Mouse (Mus musculus) adrenal gland, adult 8-10 months (tissue): ENCODE results near the gene Ugt1a6b. TPM values are rescaled to one million over a fixed set of nuclear protein-coding genes. Genes with fewer than 3 reads are reported as not detected.
"Not testable (repeated sequence)": the region's sequence is repeated elsewhere in the genome, so short reads cannot be mapped to it uniquely, and the experiment has no call there.

Experiments
- DNase-seq: peaks from one replicate; pipeline ENCODE4 v3.0.0; 2022
- total RNA-seq, 4 experiments: library from RNA; stranded (reverse); gene quantifications; 2 replicates each; pipeline ENCODE4 v1.2.4; 2022

The Ugt1a6b gene
- total RNA-seq, 4 experiments from 2014 or later: 2.8 to 10.2 (median 5.2) TPM

DNA sequence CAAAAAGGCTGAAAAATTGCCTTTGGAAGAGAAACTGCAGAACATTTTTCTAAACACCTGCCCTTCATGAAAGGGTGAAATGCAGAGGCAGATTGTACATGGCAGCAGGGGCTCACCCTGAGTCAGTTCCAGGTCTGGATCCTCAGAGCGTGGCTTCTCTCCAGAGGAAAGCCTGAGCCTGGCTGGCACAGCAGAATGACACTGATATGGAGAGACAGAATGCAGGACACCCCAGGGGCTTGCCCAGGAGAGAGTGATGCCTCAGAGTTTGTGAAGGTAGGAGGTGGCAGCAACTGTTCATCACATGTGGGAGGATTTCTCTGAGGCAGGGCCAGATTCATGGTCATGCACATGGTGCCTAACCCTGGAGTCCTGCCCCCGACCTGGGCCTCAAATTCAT lies 96.9 kb downstream of the Ugt1a6b start:
- DNase-seq: no peak

DNA sequence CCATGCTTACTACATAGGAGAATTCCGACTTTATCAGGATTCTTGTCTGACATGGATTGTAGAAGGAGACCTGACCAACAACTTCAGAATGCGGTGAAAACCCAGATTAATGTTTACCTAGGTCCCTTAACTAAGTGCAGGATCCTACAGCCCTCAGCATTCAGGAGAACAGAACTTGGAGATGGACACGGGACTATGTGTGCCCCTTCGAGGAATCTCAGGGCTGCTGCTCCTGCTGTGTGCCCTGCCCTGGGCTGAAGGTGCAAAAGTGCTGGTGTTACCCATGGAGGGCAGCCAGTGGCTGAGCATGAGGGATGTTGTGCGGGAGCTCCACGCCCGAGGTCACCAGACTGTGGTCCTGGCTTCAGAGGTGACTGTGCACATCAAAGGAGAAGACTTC lies 97.4 kb downstream of the Ugt1a6b start, which contains the start of gene Ugt1a2:
Gene Ugt1a2 (plus strand): TSS at position 146 of the 400 bp plus-strand sequence.
- DNase-seq: no peak

DNA sequence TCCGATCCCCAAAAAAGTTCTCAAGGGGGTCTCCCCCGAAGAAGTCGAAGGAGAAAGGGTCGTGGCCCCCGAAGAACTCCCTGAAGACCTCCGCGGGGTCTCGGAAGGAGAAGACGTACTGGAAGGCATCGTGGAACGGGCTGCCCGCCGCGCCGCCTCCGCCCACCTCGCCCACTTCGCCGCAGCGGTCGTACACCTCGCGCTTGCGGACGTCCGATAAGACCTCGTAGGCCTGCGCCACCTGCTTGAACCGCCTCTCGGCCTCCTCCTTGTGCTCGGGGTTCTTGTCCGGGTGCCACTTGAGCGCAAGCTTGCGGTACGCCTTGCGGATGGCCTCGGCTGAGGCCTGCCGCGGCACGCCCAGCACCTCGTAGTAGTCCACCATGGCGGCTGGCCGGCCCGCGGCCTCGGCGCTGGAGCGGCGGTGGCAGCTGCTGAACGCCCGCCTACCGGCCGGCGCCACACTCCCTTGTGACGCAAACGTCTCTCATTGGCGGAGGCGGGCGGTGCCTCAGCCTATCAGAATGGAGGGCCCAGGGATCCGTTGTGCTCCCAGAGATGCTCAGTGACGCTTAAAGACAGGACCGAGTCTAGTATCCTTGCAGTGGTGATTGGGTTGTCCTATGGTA lies 102.4 kb downstream of the Ugt1a6b start, which contains the start of gene Dnajb3:
Gene Dnajb3 (minus strand): TSS at position 489 of the 629 bp plus-strand sequence.
- peak; percentile 60 for DNase-seq

DNA sequence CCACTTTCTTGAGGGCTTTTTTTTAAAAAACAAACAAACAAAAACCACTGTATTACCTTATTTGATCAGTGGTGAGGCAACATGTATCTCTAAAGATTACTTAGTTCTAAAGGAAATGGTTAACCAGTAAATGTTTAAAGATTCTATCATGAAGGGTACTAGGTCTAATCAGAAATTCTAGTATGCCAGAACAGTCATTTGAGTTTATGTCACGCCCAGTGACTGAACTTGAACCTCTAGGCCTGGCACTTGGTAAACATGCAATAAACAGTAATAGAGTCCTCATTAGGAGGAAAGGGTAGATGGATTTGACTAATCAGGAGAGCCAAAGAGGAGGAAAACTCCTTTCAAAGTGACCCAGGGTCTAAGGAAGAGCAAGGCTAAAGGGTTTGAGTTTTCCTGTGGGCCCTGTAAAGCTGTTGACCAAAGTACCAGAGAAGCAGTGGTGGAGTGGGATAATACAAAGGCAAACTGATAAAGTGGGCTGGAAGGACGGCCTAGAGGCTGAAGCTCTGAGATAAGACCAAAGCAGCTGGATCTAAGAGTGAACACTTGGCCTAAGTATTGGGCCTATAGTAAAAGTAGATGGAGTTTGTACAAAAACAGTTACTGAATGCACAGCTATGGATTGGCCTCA lies 103.9 kb downstream of the Ugt1a6b start:
- no peak for DNase-seq

DNA sequence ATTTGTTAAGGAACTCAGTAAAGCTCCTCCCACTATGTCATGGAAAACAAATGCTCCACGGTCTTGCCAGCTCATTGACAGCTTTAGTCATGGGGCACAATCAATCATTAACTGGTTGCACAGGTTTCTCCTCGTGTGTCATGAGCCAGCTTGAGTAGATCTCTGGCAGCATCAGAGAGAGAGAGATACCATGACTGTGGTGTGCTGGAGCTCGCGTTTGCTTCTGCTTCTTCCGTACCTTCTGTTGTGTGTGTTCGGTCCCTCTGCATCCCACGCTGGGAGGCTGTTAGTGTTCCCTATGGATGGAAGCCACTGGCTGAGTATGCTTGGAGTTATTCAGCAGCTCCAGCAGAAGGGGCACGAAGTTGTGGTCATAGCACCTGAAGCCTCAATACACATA lies 108.8 kb downstream of the Ugt1a6b start, which contains the start of gene Ugt1a1:
Gene Ugt1a1 (plus strand): TSS at position 148 of the 400 bp plus-strand sequence.
- no peak for DNase-seq

DNA sequence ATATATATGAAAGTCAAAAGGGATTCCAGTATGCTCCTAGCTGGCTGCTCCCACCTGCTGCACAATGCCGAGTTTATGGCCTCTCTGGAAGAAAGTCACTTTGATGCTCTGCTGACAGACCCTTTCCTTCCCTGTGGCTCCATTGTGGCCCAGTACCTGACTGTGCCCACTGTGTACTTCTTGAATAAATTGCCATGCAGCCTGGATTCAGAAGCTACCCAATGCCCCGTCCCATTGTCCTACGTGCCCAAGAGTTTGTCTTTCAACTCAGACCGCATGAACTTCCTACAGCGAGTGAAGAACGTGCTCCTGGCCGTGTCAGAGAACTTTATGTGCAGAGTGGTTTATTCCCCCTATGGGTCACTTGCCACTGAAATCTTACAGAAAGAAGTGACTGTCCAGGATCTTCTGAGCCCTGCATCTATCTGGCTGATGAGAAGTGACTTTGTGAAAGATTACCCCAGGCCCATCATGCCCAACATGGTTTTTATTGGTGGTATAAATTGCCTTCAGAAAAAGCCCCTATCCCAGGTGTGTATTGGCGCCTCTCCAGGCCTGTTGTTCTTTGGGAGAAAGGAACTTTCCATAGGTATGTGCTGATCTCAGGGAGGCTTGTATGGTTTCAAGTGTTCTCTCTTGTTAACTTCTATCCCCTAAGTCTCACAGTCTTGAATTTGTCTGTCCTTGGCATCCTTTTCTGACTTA lies 109.4 kb downstream of the Ugt1a6b start:
- DNase-seq: no peak

DNA sequence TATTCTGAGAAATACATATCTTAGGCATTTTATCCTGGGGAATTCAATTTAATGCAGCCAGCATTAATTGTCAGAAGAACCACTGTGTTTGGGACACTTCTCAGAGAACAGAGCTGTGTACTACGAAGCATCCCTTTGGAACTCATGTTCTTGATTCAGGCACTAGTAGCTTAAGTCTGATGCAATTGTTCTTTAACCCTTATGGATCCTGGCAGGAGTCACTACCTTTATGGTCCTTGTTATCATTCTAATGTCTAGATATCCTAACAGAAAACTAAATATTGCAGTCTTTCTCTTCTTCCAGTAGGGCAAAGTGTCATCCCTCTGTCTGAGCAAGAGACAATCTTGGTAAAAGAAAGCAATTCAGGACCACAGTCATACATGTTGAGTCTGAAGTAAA lies 110.0 kb downstream of the Ugt1a6b start:
- DNase-seq: no peak

DNA sequence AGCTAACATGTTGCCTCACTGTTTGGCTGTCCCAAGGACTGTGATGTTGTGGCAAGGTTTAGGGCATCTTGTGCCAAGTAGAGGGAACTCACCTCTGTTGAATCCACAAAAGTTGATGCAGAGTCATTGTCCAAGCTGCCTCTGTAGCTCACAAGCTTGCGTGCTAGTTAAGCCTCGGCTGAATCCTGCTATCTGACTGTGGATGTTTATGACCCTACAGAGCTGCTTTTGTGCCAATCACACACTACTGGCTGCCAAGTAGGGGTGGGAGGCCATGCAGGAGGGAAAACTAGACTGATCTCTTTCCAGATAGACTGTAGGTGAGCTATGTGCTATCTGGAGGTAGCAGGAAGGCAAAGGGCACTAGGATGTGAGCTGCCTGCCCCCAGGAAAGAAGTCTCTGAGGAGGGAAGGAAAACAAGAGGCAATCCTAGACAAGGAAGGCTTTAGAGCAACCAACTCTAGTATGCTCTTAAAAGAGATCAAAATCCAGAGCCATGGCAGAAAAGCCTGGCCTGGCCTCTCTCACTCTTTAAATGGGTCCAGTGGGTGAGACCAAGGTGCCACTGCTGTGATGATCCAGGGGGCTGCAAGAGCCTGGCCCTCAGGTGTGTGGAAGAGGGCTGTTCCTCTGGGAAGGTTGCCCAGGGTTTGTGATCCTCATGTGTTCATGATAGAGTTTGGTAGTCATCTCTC lies 110.9 kb downstream of the Ugt1a6b start:
- DNase-seq: no peak

DNA sequence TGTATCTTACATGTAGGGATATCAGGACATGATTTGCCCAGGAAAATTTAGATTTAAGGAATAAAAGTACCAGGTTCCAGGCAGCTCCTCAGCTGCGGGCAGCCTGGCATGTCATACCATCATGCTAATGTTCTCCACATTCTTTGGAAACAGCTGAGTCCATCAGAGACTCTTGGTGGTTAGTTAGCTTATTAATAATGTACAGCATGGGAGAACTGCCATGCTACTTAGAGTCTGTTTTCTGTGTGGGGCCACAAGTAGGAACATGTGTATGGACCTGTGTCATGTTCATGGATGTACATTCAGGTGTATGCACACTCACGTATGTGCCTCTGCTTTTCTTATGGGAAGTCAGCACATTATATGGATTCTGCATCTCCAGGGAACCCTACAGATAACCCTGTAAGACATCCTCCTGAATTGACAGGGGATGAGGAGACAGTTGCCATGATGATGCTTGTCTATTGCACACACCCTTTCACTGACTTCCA lies 111.5 kb downstream of the Ugt1a6b start:
- no peak for DNase-seq

DNA sequence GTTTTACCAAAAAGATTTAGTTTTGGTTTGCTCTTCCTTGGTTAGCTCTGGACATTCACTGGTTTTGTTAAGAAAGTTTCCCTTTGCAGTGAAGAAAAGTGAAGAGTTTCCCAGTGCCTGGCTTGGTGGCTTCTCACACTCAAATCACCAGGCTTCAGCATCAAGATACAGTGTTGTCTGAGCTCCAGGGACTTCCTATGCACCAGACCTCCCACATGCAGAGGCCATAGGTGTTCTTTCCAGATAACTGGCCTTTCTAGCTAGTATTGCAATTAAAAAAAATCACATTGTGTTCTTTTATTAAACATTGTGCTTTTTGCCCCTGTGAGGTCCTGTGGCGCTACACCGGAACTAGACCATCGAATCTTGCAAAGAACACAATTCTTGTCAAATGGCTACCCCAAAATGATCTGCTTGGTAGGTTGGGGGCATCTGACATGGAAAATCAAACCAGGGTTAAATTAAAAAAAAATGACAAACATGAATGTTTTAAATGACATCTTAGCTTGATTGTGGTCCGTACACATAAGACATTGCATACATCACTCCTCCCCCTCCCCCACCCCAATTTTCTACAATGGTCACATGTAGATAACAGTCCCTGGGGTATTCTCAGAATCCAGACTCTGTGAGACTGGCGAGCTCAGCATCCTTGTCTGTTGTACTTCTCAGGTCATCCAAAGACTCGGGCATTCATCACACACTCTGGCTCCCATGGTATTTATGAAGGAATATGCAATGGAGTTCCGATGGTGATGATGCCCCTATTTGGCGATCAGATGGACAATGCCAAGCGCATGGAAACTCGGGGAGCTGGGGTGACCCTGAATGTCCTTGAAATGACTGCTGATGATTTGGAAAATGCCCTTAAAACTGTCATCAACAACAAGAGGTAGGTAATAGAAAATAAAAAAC lies 112.7 kb downstream of the Ugt1a6b start:
- no peak for DNase-seq

DNA sequence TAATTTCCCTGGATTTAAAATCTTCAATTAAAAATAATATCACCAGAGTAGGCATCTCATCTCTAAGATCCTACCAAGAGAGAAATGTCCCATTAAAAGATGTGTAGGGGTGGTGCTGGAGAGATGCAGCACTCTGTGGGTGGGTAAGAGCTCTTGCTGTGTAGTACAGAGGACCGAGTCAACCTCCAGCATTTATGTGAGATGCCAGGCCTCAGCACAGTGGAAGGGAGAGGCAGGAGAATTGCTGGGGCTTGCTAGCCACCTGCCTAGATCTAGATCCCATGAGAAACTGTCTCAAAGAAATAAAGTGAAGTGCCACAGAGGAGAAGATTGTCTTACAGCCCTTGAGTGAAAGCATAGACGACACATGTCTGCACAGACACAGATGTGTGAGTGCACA lies 113.5 kb downstream of the Ugt1a6b start:
- no peak for DNase-seq

DNA sequence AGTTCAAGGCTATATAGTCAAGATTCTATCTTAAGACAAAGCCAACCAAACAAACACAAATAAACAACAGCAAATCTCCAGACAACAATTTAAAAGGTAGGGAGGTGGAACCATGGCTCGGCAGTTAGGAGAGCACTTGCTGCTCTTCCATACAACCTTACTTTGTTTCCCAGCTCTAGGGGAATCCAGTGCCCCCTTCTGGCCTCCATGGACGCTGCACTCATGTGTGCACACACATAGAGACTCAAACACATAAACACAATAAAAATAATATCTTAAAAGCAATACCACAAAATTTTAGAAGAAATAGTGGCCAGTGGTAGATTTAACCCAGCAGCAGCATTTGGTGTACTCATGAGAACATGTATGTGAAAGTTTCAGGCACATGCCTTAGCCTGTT lies 114.1 kb downstream of the Ugt1a6b start:
- DNase-seq: no peak

DNA sequence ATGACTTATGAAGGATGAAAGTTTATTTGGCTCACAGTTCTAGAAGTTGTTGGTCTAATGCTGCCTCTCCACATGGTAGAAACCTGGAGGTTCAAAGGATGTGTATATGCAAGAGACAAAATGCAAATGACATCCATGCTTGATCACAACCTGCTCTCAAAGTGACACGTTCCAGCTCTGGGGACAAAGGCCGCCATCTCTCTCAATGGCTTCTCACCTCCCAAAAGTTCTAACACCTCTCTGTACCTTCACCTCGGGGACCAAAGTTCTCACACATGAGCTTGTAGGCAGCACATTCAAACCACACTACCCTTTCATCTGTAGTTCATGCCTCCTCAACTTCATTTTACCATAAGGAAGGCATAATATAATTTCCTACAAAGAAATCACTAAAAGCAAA lies 114.5 kb downstream of the Ugt1a6b start:
- DNase-seq: no peak

DNA sequence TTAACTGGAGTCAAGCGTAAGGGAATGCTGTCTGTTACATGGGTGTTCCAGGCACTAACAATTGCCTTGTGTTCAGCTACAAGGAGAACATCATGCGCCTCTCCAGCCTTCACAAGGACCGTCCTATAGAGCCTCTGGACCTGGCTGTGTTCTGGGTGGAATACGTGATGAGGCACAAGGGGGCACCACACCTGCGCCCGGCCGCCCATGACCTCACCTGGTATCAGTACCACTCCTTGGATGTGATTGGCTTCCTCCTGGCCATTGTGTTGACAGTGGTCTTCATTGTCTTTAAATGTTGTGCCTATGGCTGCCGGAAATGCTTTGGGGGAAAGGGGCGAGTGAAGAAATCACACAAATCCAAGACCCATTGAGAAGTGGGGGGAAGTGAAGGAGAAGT lies 115.0 kb downstream of the Ugt1a6b start:
- no peak for DNase-seq

DNA sequence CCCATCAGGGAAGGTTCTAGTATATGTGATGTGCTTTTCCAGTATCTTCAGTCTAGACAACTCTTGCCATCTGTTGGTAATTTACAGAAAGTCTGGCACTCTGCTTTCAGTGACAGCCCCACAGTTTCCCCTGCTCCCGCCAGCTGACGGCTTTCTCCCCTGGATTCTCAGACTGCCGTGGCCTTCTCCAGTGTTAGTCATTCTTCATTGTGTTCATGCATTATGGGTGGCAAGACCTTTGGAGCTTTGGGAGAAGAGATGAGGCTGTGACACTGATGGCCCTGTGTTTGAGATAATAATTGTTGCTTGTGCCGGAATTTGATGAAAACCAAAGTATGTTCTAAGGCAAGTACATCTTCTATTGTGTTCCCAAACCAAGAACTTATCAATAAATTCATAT lies 115.5 kb downstream of the Ugt1a6b start:
- DNase-seq: no peak

DNA sequence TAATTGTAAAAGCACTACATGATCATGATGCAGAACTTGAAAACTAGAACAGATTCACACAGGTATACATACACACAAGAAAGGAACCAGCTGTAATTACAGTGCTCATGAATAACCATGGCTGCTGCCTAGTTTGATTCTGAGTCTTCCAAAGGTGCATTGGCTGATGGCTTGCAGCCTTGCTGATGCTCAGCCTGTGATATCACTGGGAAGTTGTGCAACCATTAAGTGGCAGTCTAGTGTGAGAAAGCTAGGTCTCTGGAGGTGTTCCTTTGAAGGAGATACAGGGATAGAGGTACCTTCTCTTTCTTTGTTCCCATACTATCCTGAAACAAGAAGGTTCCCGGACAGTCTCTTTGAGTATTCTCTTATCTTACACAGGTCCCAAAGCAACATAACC lies 116.0 kb downstream of the Ugt1a6b start:
- DNase-seq: no peak

DNA sequence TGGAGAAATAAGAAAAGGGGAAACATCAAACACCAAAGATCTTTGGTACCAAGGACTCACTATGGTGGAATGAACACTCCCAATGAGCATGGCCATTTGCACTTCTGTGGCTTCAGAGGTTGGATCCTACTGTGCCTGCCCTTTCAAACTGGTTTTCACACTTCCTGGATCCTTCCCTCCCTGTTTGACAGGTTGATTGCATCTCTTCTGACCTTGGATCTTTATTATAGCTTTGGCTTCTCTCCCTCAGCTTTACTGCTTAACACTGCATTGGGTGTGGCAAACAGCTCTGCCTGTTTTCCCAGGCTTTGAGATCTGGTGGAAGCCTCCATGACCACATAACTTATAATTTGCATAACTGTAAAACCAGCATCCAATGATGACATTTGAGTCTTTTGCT lies 117.3 kb downstream of the Ugt1a6b start:
- no peak for DNase-seq

DNA sequence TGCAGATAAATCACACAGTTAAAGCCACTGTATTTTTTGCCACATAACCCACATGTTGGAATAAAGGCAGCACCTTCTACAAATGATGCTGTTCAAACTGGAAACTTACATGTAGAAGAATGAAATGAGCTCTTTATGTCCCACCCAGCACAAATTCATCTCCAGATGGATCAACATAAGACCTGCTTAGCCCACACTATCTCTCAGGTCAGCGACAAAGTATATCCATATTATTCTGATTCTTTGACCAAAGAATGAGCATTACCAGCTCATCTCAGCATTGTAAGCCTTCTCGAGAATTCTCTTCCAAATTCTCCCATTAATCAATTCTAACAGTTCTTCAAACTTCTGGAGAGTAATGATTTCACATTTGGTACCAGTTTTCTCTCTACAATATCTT lies 119.2 kb downstream of the Ugt1a6b start:
- DNase-seq: no peak

DNA sequence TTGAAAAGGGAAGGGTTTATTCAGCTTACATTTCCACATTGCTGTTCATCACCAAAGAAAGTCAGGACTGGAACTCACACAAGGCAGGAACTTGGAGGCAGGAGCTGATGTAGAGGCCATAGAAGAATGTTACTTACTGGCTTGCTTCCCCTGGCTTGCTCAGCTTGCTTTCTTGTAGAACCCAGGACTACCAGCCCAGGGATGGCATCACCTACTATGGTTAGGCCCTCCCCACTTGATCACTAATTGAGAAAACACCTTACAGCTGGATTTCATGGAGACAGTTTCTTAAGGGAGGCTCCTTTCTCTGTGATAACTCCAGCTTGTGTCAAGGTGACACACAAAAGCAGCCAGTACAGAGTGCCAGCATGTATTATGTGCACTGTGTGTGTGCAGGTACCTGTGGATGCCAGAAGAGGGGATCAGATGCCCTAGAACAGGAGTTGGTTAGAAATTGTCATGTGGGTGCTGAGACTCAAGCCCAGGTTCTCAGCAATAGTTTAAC lies 120.0 kb downstream of the Ugt1a6b start:
- DNase-seq: not testable (repeated sequence)

DNA sequence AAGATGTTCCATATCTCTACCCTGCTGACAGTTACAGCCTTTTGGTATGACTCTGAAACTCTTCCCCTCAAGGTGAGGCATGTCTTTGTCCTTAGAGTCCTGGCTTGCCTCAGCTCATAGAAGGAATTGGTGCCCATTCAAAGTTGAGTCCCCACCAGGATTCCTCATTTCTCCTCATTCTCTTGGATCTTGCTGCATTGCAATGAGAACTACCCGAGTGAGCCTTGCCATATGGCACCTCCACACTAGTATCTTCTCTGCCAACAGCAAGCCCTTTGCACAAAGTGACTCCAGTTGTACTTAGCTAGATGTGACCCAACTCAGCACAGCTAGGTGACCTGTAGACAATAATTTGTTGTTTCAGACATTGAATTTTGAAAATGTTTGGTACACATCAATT lies 120.5 kb downstream of the Ugt1a6b start:
- DNase-seq: no peak

DNA sequence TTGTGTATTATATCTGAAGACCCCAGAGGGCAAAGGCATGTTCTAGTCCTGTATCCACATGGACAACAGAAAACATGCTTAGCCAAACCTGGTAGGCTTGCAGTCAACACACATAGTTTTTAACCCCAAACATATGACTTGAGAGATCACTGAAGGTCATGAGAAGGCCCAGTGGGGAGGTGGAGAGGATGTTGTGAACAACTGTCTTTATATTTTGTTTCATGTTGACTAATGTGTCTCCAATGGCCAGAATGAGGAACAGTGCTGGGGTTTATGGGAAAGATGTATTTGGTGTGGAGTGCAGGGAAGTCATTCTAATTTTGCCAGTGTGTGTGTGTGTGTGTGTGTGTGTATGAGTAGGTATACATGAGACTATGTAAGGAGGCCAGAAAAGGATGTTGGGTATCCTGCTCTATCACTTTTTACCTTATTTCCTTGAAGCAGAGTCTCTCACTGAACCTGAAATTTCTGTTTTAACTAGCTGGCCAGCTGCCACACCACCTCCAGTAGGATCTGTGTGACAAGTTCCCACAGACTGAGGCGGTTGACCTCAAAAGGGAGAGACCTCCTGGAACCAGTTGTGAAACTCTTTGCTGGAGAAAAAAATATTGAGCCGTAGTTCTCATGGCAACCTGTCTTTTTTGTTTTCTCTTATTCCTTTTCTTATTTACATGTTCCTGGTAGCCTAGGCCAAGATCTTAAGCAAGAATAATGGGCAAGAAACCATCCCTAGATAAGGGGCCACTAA lies 121.2 kb downstream of the Ugt1a6b start:
- DNase-seq: peak; percentile 61
